Mouse (Mus musculus) megakaryocyte progenitor cell, adult 5-6 weeks (primary cell): ENCODE measurements at regions not wholly inside any gene's neighbourhood (a gene's known extent, or its start where the extent isn't known, plus 50 kb on each side); places are given as distances from the start of the nearest gene placed in this dataset.

Experiments used
- ATAC-seq: replicated peaks from 2 replicates; pipeline ENCODE4 v1.8.0; 2016; ENCODE audit warnings: mild to moderate bottlenecking, moderate TSS enrichment, inconsistent platforms; ENCODE audit not compliant: poor library complexity

DNA sequence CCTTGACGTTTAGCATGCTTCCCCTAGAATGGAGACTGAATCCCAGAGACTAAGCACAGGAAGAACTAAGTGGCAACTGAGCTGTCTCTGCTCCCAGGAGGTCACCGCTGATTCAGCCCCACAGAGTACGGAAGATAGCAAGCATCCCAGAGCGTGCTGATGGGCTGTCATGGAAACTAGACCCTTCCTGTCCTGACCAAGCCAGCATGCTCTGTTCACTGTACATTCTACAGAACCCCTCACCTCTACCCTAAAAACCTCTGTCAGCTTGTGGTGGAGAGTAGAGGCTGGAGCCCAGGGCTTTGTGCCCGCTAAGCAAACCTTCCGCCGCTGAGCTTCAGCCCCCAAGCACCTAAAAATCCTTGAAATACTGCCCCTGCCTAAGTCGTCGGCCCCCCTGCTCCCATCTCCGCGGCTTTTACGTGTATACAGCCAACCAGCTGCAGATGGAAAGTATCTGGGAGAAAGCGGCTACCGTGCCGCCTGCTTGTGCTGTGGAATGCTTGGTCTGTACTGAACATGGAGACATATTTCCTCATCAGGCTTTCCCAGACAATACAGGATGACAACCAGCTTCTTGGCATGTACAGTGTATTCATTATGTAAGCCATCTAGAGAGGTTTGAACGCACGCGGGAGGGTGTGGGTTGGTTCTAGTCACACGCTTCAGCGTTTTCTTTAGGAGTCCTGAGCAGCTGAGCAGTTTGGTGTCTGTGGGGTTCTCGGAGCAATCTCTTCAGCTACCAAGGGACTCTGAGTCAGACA lies 237.1 kb downstream of the Tshz3 start:
- no peak for ATAC-seq

DNA sequence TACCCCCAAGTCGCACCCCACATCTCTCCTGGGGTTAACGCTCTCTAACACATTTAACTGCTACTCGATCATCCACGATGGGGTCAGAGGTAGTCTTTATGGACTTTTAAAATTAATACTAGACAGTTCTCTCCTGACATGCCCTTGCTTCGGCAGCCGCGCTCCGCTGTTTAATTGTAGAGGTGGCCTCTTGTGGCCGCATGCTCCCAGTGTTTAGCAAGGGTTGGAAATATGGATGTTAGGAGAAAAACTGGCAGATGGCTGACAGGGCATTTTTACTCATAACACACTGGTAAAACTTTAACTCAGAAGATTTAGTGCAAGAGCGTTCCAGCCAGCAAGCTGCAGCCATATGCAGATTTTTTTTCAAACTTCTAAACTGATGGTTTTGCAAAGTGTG lies 242.7 kb downstream of the Tshz3 start:
- ATAC-seq = no peak

DNA sequence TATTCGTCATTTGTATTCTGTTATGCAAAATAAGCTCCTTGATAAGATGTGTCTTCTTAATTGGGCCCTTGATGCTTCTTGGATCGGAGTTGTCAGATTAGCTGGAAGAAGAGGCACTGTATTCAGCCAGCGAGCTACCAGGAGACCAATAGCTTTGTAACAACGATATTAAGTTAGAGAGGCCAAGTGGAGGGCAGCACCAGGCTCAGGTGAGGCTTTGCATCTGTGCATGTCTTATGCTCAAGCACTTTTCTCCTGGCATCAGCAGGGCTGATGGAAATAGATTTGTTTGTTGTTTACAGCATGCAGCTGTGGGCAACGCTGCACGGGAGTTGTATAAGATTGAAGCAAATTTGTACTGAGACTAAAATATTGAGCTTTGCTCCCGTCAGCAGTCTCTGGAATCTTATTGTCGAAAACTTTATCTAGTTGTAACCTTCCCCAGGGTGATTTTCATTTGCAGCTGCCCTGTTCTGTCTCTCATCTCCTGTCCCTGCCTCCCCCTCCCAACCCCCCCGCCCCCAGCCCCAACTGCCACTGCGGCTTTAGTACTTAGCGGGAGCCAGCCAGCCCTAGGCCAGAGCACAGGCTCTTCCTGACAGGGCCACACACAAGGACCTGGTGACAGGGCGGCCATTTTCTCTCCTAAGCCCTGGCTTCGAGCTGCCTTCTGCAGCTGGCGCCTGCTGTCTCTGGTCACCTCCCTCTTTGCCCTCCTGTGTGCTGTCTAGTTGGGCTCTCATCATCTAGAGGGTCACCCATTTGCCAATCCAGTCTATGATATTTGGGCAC lies 247.3 kb downstream of the Tshz3 start:
- ATAC-seq = no peak

DNA sequence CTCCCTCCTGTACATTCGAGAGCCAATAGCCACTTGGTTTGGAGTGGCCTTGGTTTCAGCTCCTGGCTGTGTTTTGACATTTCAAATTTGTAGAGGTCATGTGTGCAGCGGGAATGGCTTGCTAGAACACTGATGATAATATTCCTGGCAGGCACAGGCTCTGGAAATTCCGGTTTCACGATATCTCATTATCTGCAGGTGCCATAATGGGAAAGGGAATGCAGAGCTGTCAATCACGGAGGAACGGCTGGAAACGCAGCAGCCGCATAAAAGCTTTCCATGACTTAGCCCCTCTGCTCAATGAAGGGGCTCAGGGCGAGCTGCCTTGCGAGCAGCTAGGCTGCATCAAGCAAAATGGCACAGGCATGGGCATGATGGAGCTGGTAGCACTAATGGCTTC lies 251.6 kb downstream of the Tshz3 start:
- ATAC-seq = no peak

DNA sequence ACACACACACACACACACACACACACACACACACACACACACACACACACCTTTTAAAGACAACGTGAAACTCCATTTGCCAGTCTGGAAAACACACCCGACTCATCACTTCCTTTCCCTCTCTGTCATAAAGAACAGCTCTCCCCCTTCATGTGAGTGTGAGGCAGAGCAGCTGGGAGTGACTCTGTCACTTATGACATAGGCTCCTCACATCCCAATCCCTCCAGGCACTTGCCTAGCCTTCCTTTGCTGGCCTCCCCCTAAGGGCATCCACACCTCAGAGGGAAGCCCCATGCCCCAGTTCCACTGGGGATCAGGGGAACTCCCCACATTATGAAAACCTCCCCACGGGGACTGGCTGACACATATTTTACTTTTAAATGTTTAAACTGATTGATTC lies 257.5 kb downstream of the Tshz3 start:
- no peak for ATAC-seq

DNA sequence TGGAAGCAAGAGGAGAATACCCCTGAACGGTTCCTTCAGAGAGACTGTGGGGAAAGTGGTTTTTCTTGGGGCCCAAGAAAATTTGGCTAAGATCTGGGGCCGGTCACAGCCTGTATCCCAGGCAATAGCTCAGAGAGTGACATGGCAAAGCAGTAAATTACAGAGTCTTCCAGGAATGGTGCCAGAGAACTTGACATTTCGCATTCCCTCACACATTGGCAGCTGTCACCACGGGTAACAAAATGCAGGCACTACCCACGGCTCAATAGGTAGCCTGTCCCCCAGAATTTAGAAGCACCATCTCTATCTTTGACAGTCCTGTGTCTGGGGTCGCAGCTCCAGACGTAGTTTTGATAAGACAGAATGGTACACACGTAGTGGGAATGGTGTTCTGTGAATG lies 260.3 kb downstream of the Tshz3 start:
- ATAC-seq = no peak

DNA sequence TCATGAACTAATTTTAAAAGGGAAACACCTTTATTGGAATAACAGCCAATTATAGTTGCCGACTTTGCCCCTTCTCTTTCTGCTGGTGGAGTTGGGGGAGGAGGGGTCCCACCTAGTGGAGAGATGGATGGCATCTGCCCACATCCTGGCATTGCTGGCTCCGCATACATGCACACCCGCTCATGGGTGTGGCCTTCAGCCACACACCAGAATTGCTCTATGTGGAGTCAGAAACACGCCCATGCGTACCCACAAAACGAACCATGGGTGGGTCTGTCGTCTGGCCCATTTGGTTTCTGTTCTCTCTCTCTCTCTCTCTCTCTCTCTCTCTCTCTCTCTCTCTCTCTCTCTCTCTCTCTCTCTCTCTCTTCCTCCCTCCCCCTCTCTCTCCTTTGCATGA lies 273.9 kb downstream of the Tshz3 start:
- ATAC-seq = no peak

DNA sequence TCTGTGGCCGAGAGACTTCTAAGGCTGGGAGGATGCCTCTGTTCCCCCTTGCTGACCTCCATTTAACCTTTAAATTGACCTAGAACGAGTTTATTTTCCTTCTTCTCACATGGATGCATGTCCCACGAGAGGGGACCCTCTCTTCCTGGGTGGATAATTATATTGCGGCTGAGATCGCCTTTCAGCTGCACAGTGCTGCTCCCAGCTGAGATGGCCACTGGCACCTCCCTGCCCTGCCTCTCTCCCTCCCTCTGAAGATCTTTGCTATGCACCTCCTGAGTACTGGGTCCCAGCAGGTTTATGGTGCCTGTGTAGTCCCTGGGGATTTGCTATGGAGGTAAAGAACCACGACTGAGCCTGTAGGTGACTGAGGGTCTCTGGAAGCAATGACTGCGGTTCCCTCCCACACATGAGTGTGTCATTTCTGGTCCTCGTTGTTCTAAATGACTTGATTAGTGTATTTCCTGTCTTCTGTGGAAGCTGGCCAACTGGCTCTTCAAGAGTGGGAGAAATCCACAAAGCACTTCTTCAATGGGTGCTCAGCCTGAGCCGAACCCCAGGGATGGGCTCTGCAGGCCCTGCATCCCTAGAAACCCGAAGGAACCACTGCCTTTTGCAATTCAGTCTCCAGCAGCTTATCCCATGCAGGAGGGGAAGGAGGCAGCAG lies 275.9 kb downstream of the Tshz3 start:
- no peak for ATAC-seq

DNA sequence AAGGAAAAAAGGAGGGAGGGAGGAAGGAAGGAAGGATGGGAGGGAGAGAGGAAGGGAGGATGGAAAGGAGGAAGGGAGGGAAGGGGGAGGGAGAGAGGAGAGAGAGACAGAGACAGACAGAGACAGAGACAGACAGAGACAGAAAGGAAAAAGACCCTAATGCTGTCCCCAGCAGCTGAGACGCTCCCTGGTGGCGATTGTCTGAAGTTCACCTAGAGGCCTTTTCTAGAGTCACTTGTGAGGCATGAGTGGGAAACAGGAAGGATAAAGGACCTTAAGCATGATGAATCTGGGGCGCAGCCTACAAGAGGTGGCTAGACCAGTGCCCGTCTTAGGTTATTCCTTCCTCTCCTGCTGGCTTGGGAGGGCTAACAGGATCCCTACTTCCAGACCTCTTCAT lies 276.7 kb downstream of the Tshz3 start:
- no peak for ATAC-seq

DNA sequence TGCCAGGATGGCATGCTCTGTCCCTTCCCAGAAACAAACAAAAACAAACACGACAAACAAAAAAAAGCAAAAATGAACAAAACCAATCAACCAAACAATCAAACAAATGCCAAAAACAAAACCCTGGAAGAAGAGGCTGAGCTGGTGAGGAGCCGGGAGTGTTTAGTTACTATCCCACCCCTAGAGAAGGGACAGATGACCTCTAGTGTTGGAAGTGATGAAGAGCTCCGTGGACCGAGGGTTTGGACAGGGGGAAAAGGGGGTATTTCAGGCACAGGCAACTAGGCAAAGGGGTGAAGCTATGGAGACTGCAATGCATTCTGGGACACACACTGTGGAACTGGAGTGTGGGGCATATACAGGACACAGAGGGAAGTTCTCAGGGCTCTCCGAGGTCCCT lies 277.6 kb downstream of the Tshz3 start:
- ATAC-seq = no peak

DNA sequence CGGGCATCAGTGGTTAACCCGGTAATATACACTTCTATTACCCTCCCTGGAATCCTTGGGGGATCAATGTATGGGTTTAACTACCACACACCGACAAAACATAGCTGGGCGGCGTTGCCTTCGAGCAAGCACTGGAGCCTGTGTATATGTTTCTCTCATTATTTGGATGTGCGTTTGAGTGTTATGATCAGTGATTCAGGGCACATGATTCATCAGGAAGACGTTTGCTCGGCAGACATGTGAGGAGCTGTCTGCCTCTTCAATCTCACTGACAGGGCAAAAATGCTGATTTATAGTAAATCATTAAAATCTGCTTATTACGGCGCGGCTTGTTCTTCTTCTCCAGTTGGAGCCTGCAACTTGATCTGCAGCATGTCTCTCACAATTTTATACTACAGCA lies 279.9 kb downstream of the Tshz3 start:
- ATAC-seq = no peak

DNA sequence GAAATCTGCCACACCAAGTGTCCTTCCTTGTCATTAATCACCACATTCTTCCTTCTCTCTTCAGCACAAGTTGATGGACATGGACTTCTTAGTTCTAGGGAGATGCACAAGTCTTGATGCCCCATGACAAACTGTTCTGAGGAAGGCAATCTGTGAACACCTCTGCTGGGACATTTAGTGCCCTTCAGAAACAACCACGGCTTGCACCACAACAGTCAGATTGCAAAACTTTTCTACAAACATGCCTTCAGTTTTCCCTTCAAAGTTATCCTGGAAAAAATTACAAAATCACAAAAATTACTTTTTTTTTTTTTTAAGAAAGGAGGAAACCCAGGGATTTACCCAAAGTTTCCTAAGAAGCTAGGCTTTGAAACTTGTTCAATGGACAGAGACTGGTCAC lies 291.5 kb downstream of the Tshz3 start:
- ATAC-seq = no peak

DNA sequence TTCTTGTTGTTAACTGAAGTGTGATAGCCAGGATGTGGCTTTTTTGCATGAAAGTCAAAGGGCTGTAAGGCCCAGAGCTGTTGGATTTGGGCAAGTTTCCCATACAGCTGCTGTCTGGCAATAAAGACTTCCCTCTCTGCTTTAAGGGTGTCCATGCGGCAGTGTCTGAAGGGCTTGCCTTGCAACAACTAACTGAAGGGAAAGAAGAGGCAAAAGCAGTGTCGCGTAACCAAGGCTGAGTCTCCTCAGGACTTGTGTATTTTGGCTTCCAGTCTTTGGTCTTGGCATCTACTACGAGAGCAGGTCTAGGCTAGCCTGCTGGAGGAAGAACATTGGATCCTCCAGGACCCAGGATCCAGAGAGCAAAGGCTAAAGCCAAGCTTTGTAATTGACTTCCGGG lies 306.7 kb downstream of the Tshz3 start:
- ATAC-seq = no peak

DNA sequence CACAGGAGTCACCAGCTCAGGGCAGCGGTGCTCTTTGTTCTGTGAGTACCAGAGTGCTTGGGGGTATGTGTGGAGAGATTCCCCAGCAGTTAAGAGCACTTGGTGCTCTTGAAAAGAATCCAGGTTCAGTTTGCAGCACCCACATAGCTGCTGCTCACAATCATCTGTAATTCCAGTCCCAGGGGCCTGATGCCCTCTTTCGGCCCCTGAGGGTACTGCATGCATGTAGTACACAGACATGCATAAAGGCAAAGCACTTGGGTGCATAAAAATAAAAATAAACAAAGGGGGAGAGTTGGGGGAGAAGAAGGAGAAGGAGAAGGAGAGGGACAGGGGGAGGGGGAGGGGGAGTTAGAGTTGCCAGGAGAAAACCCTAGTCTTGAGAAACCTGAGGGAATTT lies 307.8 kb downstream of the Tshz3 start:
- ATAC-seq = no peak

DNA sequence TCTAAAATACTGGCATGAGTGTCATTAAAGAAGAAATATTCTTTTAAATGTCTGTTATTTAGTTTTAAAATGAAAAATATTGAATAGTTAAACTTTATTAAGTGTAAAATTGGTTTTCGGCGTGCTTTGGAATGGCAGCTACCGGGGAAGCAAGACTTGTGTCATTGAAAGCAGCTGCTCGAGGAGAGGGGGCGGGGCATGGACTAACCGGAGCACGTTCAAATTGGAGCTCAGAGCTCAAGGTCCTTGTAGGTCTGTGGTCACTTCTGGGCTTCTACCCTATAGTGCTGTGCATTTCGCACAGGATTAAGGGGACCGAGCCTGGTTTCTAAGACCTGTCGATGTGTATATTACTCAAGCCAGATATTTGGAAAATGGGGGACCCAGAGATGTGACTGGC lies 309.0 kb downstream of the Tshz3 start:
- no peak for ATAC-seq

DNA sequence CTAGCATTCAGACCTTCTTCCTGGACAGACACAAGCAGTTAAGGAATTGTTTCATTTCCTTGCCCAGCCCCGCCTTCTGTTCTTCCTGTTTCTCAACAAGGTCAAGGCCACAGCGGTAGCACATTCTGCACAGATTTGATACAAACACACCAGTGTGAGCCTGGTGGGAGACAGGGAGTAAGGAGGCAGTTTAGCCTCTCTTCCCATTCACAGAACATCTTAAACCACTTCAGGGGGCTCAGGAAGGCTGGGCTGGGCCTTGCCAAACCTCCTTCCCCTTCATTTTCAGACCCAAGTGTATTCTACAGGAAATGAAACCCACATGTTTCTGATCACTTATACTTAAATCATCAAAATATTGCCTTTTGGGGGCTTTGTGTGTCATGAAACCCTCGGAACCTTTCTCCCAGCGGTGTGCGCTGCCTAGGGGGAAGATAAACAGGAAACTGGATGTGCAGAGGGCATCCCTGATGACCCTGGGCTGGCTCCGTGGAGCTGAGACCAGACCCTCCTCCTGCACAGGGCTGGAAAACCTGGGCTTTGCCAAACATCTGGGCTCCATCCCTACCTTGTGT lies 313.3 kb downstream of the Tshz3 start:
- no peak for ATAC-seq

DNA sequence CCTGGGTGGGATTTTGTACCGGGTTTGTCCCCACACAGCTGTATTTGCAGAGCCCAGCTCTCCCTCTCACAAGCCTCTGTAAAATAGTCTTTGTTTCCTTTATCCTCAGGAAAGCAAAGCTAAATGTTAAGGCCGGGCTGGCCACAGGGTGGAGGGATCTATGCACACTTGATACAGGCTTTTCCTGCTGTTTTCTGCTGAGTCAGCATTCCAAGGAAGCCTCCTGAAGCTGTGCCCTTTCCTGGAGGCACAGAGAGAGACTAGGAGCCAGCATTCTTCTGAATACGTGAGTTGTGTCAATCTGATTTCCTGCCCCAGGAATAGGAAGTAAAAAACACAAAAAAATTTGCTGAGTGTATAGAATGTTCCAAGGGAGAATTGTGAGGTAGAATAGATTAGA lies 322.2 kb downstream of the Tshz3 start:
- no peak for ATAC-seq

DNA sequence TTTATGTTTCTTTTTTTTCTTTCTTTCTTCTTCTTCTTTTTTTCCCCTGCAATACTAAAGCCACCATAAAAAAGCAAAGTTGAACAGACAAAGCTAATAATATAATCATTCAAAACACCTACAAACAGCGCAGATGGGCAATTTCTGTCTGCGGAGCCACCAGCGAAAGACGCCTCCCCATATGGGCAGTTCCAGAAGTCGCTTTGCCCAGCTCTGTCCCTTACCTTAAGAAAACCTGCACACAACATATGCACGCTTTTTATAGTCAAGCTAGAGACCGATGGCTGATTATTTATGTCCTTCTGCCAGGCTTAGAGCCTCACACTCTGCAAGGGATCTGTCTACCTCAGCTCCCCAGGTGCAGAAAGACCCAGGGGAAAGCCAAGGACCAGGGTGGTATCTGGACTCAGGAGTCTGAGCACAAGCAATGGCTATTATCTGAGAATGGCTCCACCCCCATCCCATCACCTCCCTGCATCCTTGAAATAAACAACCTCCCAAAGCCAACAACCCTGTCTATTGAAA lies 326.6 kb downstream of the Tshz3 start:
- no peak for ATAC-seq

DNA sequence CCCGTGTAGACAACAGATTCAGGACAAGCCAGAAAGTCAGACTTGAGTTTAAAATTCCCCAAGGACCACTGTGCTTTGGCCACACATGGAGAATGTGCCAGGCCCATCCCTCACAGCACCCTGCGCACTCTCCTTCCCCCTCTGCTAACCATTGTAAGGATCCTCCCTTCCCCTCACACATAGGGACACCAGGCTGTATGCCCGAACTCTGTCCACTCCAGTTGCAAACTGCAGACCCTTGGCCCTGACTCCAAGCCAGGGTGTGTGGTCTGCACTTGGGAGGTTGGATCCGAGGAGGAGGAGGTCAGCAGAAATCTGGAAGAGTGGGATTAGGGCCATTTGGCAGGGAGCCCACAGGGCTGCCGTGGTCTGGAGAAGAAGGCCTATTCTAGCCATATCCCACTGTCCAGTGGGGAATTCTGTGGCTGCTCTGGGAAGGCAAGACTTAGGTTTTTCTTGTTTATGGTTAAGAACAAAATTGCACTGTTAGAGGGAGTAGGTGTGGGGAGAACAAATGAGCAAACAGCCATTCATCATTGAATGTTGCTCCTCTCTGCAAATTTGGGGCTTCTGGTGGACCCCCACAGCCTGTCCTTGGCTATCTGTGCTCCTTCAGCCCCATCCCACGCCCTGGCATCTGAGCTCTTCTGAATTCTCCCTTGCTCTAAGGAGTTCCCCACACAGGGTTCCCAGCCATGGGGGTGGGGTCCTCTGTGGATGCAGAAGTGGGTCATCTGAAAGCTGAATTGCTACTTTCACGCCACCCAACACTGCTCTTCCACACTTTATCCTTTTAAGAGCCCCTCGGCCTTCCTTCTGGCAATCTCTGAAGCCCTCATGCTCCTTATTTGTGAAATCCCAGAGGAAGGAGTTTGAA lies 366.9 kb downstream of the Tshz3 start:
- ATAC-seq = no peak

DNA sequence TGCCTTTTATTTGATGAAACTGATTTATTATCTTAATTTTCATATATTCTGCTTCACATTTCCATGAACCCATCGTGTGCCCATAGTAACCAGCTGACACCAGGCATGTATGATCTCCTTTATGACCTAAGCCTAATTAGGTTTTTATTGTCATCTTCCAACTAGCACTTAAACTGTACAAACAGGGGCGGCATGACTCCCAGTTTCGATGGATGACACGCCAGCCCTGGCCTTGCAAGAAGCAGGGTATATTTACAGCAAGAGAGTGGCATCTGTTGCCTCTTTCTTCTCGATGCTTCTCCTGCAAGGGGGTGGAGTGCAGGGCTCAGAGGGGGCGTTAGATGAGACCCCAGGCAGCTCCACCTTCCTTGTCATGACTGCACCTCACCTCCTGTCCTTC lies 379.8 kb downstream of the Tshz3 start:
- no peak for ATAC-seq

DNA sequence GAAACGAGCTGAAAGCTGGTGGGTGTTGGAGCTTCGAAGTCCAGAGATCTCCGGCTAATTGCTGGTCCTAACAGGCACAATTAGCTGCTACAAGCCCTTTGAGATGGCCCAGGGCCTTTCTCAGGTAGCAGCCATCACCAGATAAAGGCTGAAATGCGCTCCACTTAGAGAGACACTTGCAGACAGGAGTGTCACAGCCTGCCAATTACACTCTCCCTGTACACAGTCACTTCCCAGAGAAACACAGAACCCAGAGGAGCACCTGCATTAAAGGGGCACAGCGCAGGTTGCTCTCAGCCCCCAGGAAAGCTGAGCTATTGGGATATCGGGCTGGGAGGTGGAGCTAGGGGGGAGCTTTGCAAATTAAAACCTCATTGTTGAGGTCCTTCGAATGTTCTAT lies 380.2 kb downstream of the Tshz3 start:
- ATAC-seq = no peak
